Mouse (Mus musculus) brain, embryonic 14.5 days (tissue): ENCODE data around the gene Lypd5.

ENCODE experiments used
- CTCF ChIP-seq: fragments of 200-500 bp; IDR thresholded peaks from 2 replicates; pipeline ENCODE4 v1.5.1; 2012; ENCODE audit warnings: inconsistent platforms, mild to moderate bottlenecking, moderate library complexity, borderline replicate concordance; ENCODE audit not compliant: insufficient read depth, insufficient read length; ENCODE audit errors: extremely low read depth
- POLR2A ChIP-seq: fragments of 200-500 bp; IDR thresholded peaks from 2 replicates; pipeline ENCODE4 v1.6.1; 2012; ENCODE audit warnings: mild to moderate bottlenecking, inconsistent platforms, borderline replicate concordance; ENCODE audit not compliant: poor library complexity, insufficient read depth, insufficient read length, severe bottlenecking; ENCODE audit errors: extremely low read depth

GRCm38 (mm10) chr7:24315726-24316566 is 33.0 kb upstream of the Lypd5 start:
- no peak for TF ChIP-seq CTCF
- no peak for TF ChIP-seq POLR2A
